Mouse (Mus musculus) small intestine, adult 2 months (tissue): ENCODE data around the gene Spp2.

Experiments used
- CTCF ChIP-seq: fragments of 200-500 bp; IDR thresholded peaks from 2 replicates; pipeline ENCODE4 v1.5.1; 2012; ENCODE audit warnings: low read depth, mild to moderate bottlenecking, control low read depth, inconsistent platforms, low read length, moderate library complexity, mixed read lengths; ENCODE audit not compliant: insufficient replicate concordance, insufficient read length; ENCODE audit errors: extremely low read depth
- POLR2A ChIP-seq: fragments of 200-500 bp; IDR thresholded peaks from 2 replicates; pipeline ENCODE4 v1.6.1; 2012; ENCODE audit warnings: low read depth, mild to moderate bottlenecking, control low read depth, inconsistent platforms, low read length, moderate library complexity

DNA sequence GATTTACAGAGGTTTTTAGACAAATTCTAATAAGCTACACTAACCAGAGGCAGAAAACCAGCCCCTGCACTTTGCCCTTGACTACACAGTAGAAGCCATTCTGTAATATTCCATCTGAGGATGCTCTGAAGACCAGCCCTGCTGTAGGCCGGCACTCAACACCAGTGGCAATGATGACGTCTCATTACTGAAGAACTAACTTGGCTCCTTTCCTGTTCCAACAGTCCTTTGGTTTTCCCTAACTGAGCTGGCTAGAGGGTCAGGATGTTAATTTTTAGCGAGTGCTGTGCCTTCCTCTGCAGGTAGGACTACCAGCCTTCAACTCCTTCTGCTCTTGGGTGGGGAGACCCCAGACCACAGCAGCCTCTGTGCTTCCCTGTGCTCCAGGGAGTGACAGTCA is 47.9 kb downstream of the Spp2 start:
- no peak for TF ChIP-seq CTCF
- TF ChIP-seq POLR2A: no peak
